Mouse (Mus musculus): ENCODE measurements around the gene Fbrsl1. TPM values are rescaled to one million over a fixed set of nuclear protein-coding genes. Genes with fewer than 3 reads are reported as not detected.

Fbrsl1 gene
- polyA plus RNA-seq, 2 experiments, result 20.8 to 49.8 TPM

DNA sequence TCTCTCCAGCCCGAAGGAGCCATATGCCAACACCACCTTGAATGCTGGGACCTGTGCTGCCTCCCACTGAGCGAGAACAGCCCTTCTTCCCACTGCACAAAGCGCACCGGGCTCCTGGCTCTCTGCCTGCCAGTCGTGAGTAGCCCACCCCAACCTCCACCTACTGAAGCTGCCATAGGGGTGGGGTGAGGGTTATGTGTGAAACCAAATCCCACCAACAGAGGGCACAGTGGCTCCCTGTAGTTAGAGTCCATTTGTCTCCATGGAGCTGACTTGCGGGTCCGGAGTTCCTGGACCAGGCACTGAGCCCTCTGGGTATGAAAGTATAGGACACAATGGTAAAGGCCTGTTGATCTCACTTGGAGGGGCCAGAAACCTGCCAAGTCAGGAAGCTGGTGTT is 93.6 kb downstream of the Fbrsl1 start:
- DNase-seq (ENCODE audit: low spot score), result peak; percentile 37
- no peaks in the 10 kb centered on the region for H3K27me3 ChIP-seq (ENCODE audit: control insufficient read depth, insufficient read depth, low read length)
- WGBS, result 13% methylated on average over 7 of the region's 7 CpGs
- no peak for TF ChIP-seq POLR2A (IDR thresholded peaks at IDR 0.05; ENCODE audit: borderline replicate concordance, extremely low read depth, insufficient read depth, insufficient read length)
- H3K9ac ChIP-seq (ENCODE audit: low read depth, low read length, severe bottlenecking), result no peak overlapping the region
- H3K9me3 ChIP-seq (ENCODE audit: control insufficient read depth, low read length), result no peaks in the 10 kb centered on the region
- no peak overlapping the region for H3K4me3 ChIP-seq (replicated peaks; ENCODE audit: low read length)
- H3K4me1 ChIP-seq (ENCODE audit: control insufficient read depth, insufficient read depth, low read length), result no peaks in the 10 kb centered on the region
- no peak overlapping the region for H3K27ac ChIP-seq (replicated peaks; ENCODE audit: low read depth, low read length)
- no peak for ATAC-seq (ENCODE audit: low FRiP score, low read depth)
- H3K4me2 ChIP-seq (replicated peaks; ENCODE audit: low read depth, low read length, severe bottlenecking), result no peak overlapping the region
- no peaks in the 10 kb centered on the region for H3K36me3 ChIP-seq (ENCODE audit: control insufficient read depth, insufficient read depth, low read length)

DNA sequence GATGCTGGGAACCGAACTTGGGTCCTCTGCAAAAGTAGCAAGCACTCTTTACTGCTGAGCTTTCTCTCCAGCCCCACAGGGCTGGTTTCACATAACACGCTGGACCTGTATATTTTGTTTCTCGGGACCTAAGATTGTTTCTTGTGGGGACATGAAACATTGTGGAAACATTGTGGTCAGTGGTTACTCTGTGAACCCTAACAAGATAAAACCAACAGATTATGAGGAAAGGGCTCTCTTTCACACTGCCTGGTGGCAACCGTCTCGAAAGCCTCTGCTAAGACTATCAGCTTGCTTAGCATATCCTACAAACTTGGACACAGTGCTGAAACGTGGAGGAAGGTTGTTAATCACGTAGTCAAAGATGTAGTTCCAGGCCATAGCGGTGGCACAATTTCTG is 101.3 kb downstream of the Fbrsl1 start:
- DNase-seq (ENCODE audit: low spot score) (no peak), ATAC-seq (ENCODE audit: low FRiP score, low read depth) (no peak)
- Histone ChIP-seq H3K4me1 (ENCODE audit: control insufficient read depth, insufficient read depth, low read length) (peaks cover 4% of the 10 kb centered on the region; the same call in 1 of the 2 replicates), H3K9me3 (ENCODE audit: control insufficient read depth, low read length) (no peaks in the 10 kb centered on the region), H3K9ac (ENCODE audit: low read depth, low read length, severe bottlenecking) (no peak overlapping the region), H3K36me3 (ENCODE audit: control insufficient read depth, insufficient read depth, low read length) (no peaks in the 10 kb centered on the region), H3K27ac (replicated peaks; ENCODE audit: low read depth, low read length) (no peak overlapping the region), H3K27me3 (ENCODE audit: control insufficient read depth, insufficient read depth, low read length) (peaks cover 14% of the 10 kb centered on the region; the same call in 1 of the 2 replicates), H3K4me3 (replicated peaks; ENCODE audit: low read length) (no peak overlapping the region), H3K4me2 (replicated peaks; ENCODE audit: low read depth, low read length, severe bottlenecking) (no peak overlapping the region)
- WGBS, result 83% methylated on average over 8 of the region's 8 CpGs
- TF ChIP-seq POLR2A (IDR thresholded peaks at IDR 0.05; ENCODE audit: borderline replicate concordance, extremely low read depth, insufficient read depth, insufficient read length), result no peak

DNA sequence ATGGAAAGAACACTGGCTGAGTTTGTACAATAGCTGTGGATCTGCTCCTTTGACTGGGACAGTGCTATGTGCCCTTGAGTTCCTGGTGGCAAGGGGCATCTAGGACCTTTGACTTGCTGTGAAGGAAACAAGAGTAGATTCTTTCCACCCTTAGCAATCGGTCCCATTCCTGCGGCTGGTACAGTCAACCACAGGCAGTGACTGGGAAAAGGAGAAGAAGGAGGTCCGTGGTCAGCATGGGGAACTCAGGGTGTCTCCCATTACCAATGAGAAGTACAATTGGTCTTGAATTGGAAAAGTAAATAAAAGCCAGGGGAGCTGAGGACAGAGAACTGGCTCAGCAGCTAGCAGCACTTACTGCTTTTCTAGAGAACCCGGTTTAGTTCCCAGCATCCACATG is 102.8 kb downstream of the Fbrsl1 start:
- H3K27ac ChIP-seq (replicated peaks; ENCODE audit: low read depth, low read length), result no peak overlapping the region
- no peak for TF ChIP-seq POLR2A (IDR thresholded peaks at IDR 0.05; ENCODE audit: borderline replicate concordance, extremely low read depth, insufficient read depth, insufficient read length)
- WGBS, result 82% methylated on average over 4 of the region's 4 CpGs
- H3K9me3 ChIP-seq (ENCODE audit: control insufficient read depth, low read length), result no peaks in the 10 kb centered on the region
- no peak overlapping the region for H3K9ac ChIP-seq (ENCODE audit: low read depth, low read length, severe bottlenecking)
- H3K27me3 ChIP-seq (ENCODE audit: control insufficient read depth, insufficient read depth, low read length), result peaks cover 24% of the 10 kb centered on the region; the same call in 1 of the 2 replicates
- DNase-seq (ENCODE audit: low spot score), result no peak
- ATAC-seq (ENCODE audit: low FRiP score, low read depth), result no peak
- H3K4me3 ChIP-seq (replicated peaks; ENCODE audit: low read length), result no peak overlapping the region
- peaks cover 4% of the 10 kb centered on the region; the same call in 1 of the 2 replicates for H3K4me1 ChIP-seq (ENCODE audit: control insufficient read depth, insufficient read depth, low read length)
- no peak overlapping the region for H3K4me2 ChIP-seq (replicated peaks; ENCODE audit: low read depth, low read length, severe bottlenecking)
- no peaks in the 10 kb centered on the region for H3K36me3 ChIP-seq (ENCODE audit: control insufficient read depth, insufficient read depth, low read length)

DNA sequence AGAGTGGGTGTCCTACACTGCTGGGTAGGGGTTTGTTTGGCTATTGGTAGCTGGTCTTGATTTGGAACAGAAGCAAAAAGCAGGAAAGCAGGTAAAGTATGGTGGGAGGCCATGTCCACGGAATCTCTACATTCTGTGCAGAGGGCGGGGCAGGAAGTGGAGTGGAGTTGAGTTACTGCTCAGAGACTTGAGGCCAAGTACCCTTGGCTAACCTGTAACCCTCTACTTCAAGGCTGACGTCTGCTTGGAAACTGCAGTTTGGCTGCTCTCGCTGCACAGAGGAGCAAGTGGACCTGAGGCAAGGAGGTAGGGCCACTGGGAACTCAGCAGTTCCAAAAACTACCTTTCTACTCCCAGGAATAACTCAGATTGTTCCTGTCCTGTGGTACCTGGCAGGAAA is 103.8 kb downstream of the Fbrsl1 start, which contains the start of gene Lrcol1:
TSS of gene Lrcol1 (plus strand) at position 207 of the 400 bp plus-strand sequence.
- H3K27me3 ChIP-seq (ENCODE audit: control insufficient read depth, insufficient read depth, low read length), result peaks cover 24% of the 10 kb centered on the region; the same call in 1 of the 2 replicates
- H3K4me2 ChIP-seq (replicated peaks; ENCODE audit: low read depth, low read length, severe bottlenecking), result no peak within 1 kb of the TSS
- H3K4me3 ChIP-seq (replicated peaks; ENCODE audit: low read length), result no peak within 1 kb of the TSS
- H3K9ac ChIP-seq (ENCODE audit: low read depth, low read length, severe bottlenecking), result no peak within 1 kb of the TSS
- no peak for DNase-seq (ENCODE audit: low spot score)
- peaks cover 4% of the 10 kb centered on the region; the same call in 1 of the 2 replicates for H3K4me1 ChIP-seq (ENCODE audit: control insufficient read depth, insufficient read depth, low read length)
- H3K9me3 ChIP-seq (ENCODE audit: control insufficient read depth, low read length), result no peaks in the 10 kb centered on the region
- WGBS, result 73% methylated on average over 4 of the region's 4 CpGs
- no peak for ATAC-seq (ENCODE audit: low FRiP score, low read depth)
- TF ChIP-seq POLR2A (IDR thresholded peaks at IDR 0.05; ENCODE audit: borderline replicate concordance, extremely low read depth, insufficient read depth, insufficient read length), result no peak
- H3K27ac ChIP-seq (replicated peaks; ENCODE audit: low read depth, low read length), result no peak within 1 kb of the TSS
- H3K36me3 ChIP-seq (ENCODE audit: control insufficient read depth, insufficient read depth, low read length), result no peaks in the 10 kb centered on the region

GRCm38 (mm10) chr5:110342648-110343284 is 105.5 kb downstream of the Fbrsl1 start, which contains the start of gene P2rx2:
Gene P2rx2 (minus strand): TSS chr5:110343212.
- peaks cover 10% of the 10 kb centered on the region; the same call in 1 of the 2 replicates for H3K36me3 ChIP-seq (ENCODE audit: control insufficient read depth, insufficient read depth, low read length)
- H3K27ac ChIP-seq (replicated peaks; ENCODE audit: low read depth, low read length), result no peak within 1 kb of the TSS
- no peak for TF ChIP-seq POLR2A (IDR thresholded peaks at IDR 0.05; ENCODE audit: borderline replicate concordance, extremely low read depth, insufficient read depth, insufficient read length)
- H3K9me3 ChIP-seq (ENCODE audit: control insufficient read depth, low read length), result no peaks in the 10 kb centered on the region
- WGBS, result under 1% methylated on average over 37 of the region's 43 CpGs
- ATAC-seq (ENCODE audit: low FRiP score, low read depth), result peak; percentile 21
- H3K4me2 ChIP-seq (replicated peaks; ENCODE audit: low read depth, low read length, severe bottlenecking), result peak within 1 kb of the TSS; percentile 73
- H3K4me3 ChIP-seq (replicated peaks; ENCODE audit: low read length), result peak within 1 kb of the TSS; percentile 43
- H3K27me3 ChIP-seq (ENCODE audit: control insufficient read depth, insufficient read depth, low read length), result peaks cover 24% of the 10 kb centered on the region; the same call in 1 of the 2 replicates
- H3K4me1 ChIP-seq (ENCODE audit: control insufficient read depth, insufficient read depth, low read length), result peaks cover 4% of the 10 kb centered on the region; the same call in 1 of the 2 replicates
- H3K9ac ChIP-seq (ENCODE audit: low read depth, low read length, severe bottlenecking), result peak within 1 kb of the TSS; percentile 58
- peak; percentile 23 for DNase-seq (ENCODE audit: low spot score)

Measured in limb, embryonic 14.5 days (tissue).